Mouse (Mus musculus) heart, adult 2 months (tissue): Measurements from ENCODE around the gene 4933415A04Rik. TPM values are rescaled to one million over a fixed set of nuclear protein-coding genes. Genes with fewer than 3 reads are reported as not detected.

Experiments
- DNase-seq, 2 experiments: peaks; one replicate each; pipeline ENCODE4 v3.0.0; 2021
- H3K27ac ChIP-seq: fragments of 200-600 bp; 2 replicates; pipeline ENCODE4 v1.8.1; 2022
- H3K27me3 ChIP-seq: fragments of 200-500 bp; 2 replicates; pipeline ENCODE4 v1.6.1; 2012; ENCODE audit warnings: mild to moderate bottlenecking, low read length, inconsistent platforms, mixed read lengths; ENCODE audit not compliant: control insufficient read depth, insufficient read depth
- H3K36me3 ChIP-seq: fragments of 200-500 bp; 2 replicates; pipeline ENCODE4 v1.6.1; 2012; ENCODE audit warnings: low read length, inconsistent platforms; ENCODE audit not compliant: control insufficient read depth, insufficient read depth
- H3K4me1 ChIP-seq: fragments of 200-500 bp; 2 replicates; pipeline ENCODE4 v1.6.1; 2011; ENCODE audit warnings: low read length; ENCODE audit not compliant: control insufficient read depth, insufficient read depth
- H3K4me3 ChIP-seq: fragments of 200-600 bp; 2 replicates; pipeline ENCODE4 v1.8.1; 2022
- H3K79me2 ChIP-seq: fragments of 200-500 bp; replicated peaks from 2 replicates; pipeline ENCODE4 v1.6.1; 2012; ENCODE audit warnings: mild to moderate bottlenecking, inconsistent platforms, low read length, moderate library complexity, mixed read lengths; ENCODE audit not compliant: control insufficient read depth, insufficient read depth
- H3K9ac ChIP-seq: fragments of 200-500 bp; 2 replicates; pipeline ENCODE4 v1.6.1; 2012; ENCODE audit warnings: low read depth, mild to moderate bottlenecking, control low read depth, inconsistent platforms, low read length, mixed read lengths
- CTCF ChIP-seq: fragments of 200-600 bp; IDR thresholded peaks from 2 replicates; pipeline ENCODE4 v1.8.1; 2022; ENCODE audit warnings: antibody characterized with exemption, mild to moderate bottlenecking, moderate library complexity
- EP300 ChIP-seq: fragments of 200-500 bp; IDR thresholded peaks from 2 replicates; pipeline ENCODE4 v1.6.1; 2011; ENCODE audit warnings: low read depth, low read length, control low read depth; ENCODE audit not compliant: insufficient read depth
- POLR2A ChIP-seq: fragments of 200-500 bp; IDR thresholded peaks from 2 replicates; pipeline ENCODE4 v1.6.1; 2011; ENCODE audit warnings: mild to moderate bottlenecking, low read depth, low read length, control low read depth; ENCODE audit not compliant: insufficient read depth
- WGBS: fragments of 180-500 bp; shearing (Covaris S2); methylation state at CpG from one replicate; pipeline ENCODE4 v1.1.7; 2018; 5-methylcytosine and 5-hydroxymethylcytosine counted together
- intact Hi-C: fragments of 180-260 bp; cut with DNase I; formaldehyde crosslinking; loops from one replicate; pipeline ENCODE4 v1.15.1; 2025
- polyA plus RNA-seq: library from polyadenylated mRNA; depleted of rRNA; stranded (reverse); fragments of >200 nt; gene quantifications from 2 replicates; pipeline ENCODE4 v1.2.3, GENCODE M21; 2012
- total RNA-seq, 2 experiments: library from RNA; stranded (reverse); gene quantifications; 2 replicates each; pipeline ENCODE4 v1.2.3; 2021

4933415A04Rik gene
- total and polyA plus RNA-seq, 3 experiments, result 0.23 to 0.68 (median 0.26) TPM

GRCm38 (mm10) chr11:43617924-43618323 lies 31.1 kb downstream of the 4933415A04Rik start:
- no peak overlapping the region for H3K4me3 ChIP-seq
- H3K36me3 ChIP-seq, result no peaks in the 10 kb centered on the region
- no peaks in the 10 kb centered on the region for H3K79me2 ChIP-seq
- H3K27me3 ChIP-seq, result no peaks in the 10 kb centered on the region
- TF ChIP-seq EP300, result no peak
- no peak for TF ChIP-seq CTCF
- no peak for TF ChIP-seq POLR2A
- H3K4me1 ChIP-seq, result peaks cover 2% of the 10 kb centered on the region; the same call in 1 of the 2 replicates
- H3K27ac ChIP-seq, result peak overlapping the region; percentile 52
- peak; percentile 50 to 60 for DNase-seq
- 42% methylated on average over 5 of the region's 5 CpGs for WGBS
- intact Hi-C loops, result no loop called here
- no peak overlapping the region for H3K9ac ChIP-seq

GRCm38 (mm10) chr11:43618403-43618802 lies 31.6 kb downstream of the 4933415A04Rik start:
- no peak overlapping the region for H3K4me3 ChIP-seq
- peaks cover 2% of the 10 kb centered on the region; the same call in 1 of the 2 replicates for H3K4me1 ChIP-seq
- DNase-seq, result peak; percentile 25 to 28
- 69% methylated on average over 7 of the region's 7 CpGs for WGBS
- intact Hi-C loops, result no loop called here
- no peaks in the 10 kb centered on the region for H3K36me3 ChIP-seq
- TF ChIP-seq CTCF (no peak), EP300 (no peak), POLR2A (no peak)
- peak overlapping the region; percentile 52 for H3K27ac ChIP-seq
- H3K27me3 ChIP-seq, result no peaks in the 10 kb centered on the region
- no peak overlapping the region for H3K9ac ChIP-seq
- no peaks in the 10 kb centered on the region for H3K79me2 ChIP-seq

GRCm38 (mm10) chr11:43621769-43622168 lies 34.9 kb downstream of the 4933415A04Rik start:
- H3K9ac ChIP-seq, result no peak overlapping the region
- WGBS, result 82% methylated on average over 5 of the region's 5 CpGs
- no peak overlapping the region for H3K27ac ChIP-seq
- H3K4me3 ChIP-seq, result no peak overlapping the region
- H3K27me3 ChIP-seq, result no peaks in the 10 kb centered on the region
- no peak for DNase-seq
- H3K4me1 ChIP-seq, result peaks cover 2% of the 10 kb centered on the region; the same call in 1 of the 2 replicates
- intact Hi-C loops, result no loop called here
- no peaks in the 10 kb centered on the region for H3K36me3 ChIP-seq
- no peaks in the 10 kb centered on the region for H3K79me2 ChIP-seq
- TF ChIP-seq POLR2A (no peak), CTCF (no peak), EP300 (no peak)

- Histone ChIP-seq H3K27me3 (no peaks in the 10 kb centered on the region), H3K4me1 (no peaks in the 10 kb centered on the region), H3K4me3 (no peak overlapping the region), H3K79me2 (no peaks in the 10 kb centered on the region), H3K36me3 (no peaks in the 10 kb centered on the region), H3K27ac (no peak overlapping the region), H3K9ac (no peak overlapping the region)
- intact Hi-C loops, result no loop called here
- WGBS, result 100% methylated on average over 1 of the region's 1 CpGs
- TF ChIP-seq POLR2A (no peak), CTCF (no peak)
- DNase-seq, result no peak
These were observed 37.5 kb downstream of the 4933415A04Rik start for GRCm38 (mm10) chr11:43624341-43624740.

- Histone ChIP-seq H3K79me2 (no peaks in the 10 kb centered on the region), H3K4me1 (no peaks in the 10 kb centered on the region), H3K4me3 (peak overlapping the region; percentile 39), H3K9ac (peak overlapping the region; percentile 10; the same call in 1 of the 2 replicates), H3K36me3 (no peaks in the 10 kb centered on the region), H3K27me3 (no peaks in the 10 kb centered on the region), H3K27ac (peak overlapping the region; percentile 61)
- intact Hi-C loops, result no loop called here
- peak; percentile 57 to 58 for DNase-seq
- WGBS, result 28% methylated on average over 12 of the region's 12 CpGs
- no peak for TF ChIP-seq EP300
- no peak for TF ChIP-seq CTCF
- TF ChIP-seq POLR2A, result no peak
These were observed 39.6 kb downstream of the 4933415A04Rik start for GRCm38 (mm10) chr11:43626300-43626926.

- Histone ChIP-seq H3K4me1 (no peaks in the 10 kb centered on the region), H3K27ac (peak overlapping the region; percentile 61), H3K36me3 (no peaks in the 10 kb centered on the region), H3K9ac (no peak overlapping the region), H3K4me3 (peak overlapping the region; percentile 39; the same call in 1 of the 2 replicates), H3K79me2 (no peaks in the 10 kb centered on the region), H3K27me3 (no peaks in the 10 kb centered on the region)
- TF ChIP-seq CTCF, result no peak
- TF ChIP-seq EP300, result no peak
- no peak for TF ChIP-seq POLR2A
- intact Hi-C loops, result no loop called here
- WGBS, result 40% methylated on average over 18 of the region's 18 CpGs
- no peak for DNase-seq
These were observed 40.2 kb downstream of the 4933415A04Rik start for GRCm38 (mm10) chr11:43626927-43627645.
